8 mouse cellular contexts compared by ENCODE assay signal in genomic region chr5:118155565-118155947, GRCm38 (mm10). TPM values are rescaled to one million over a fixed set of nuclear protein-coding genes. Genes with fewer than 3 reads are reported as not detected.
DNase-seq lines count a peak whose midpoint lies in the region; ATAC-seq lines count a peak whose summit lies in the region.

No protein-coding gene starts in this region.

- H3K4me1 ChIP-seq in erythroblast, embryonic 14.5 days (ENCODE audit: control insufficient read depth) = peaks cover 32% of the 10 kb centered on the region
- peaks cover 4% of the 10 kb centered on the region; the same call in 1 of the 2 replicates for H3K4me1 ChIP-seq in neural tube, embryonic 11.5 days (ENCODE audit: control insufficient read depth, insufficient read depth, low read length)
- peaks cover 18% of the 10 kb centered on the region for H3K4me1 ChIP-seq in limb, embryonic 15.5 days
- H3K4me1 ChIP-seq in stomach, embryonic 15.5 days = peaks cover 16% of the 10 kb centered on the region; the same call in 1 of the 2 replicates

- no peaks in the 10 kb centered on the region for H3K9me3 ChIP-seq in erythroblast, embryonic 14.5 days (ENCODE audit: control insufficient read depth, low read length)
- H3K9me3 ChIP-seq in neural tube, embryonic 11.5 days (ENCODE audit: control insufficient read depth, low read length) = no peaks in the 10 kb centered on the region
- no peaks in the 10 kb centered on the region for H3K9me3 ChIP-seq in limb, embryonic 15.5 days
- no peaks in the 10 kb centered on the region for H3K9me3 ChIP-seq in stomach, embryonic 15.5 days

- H3K4me3 ChIP-seq in erythroblast, embryonic 14.5 days (replicated peaks) = peak overlapping the region; percentile 93
- peak overlapping the region; percentile 73 for H3K4me3 ChIP-seq in neural tube, embryonic 11.5 days (ENCODE audit: low read depth, low read length)
- H3K4me3 ChIP-seq in limb, embryonic 15.5 days = peak overlapping the region; percentile 95
- H3K4me3 ChIP-seq in stomach, embryonic 15.5 days (replicated peaks) = peak overlapping the region; percentile 98

- H3K27ac ChIP-seq in neural tube, embryonic 11.5 days (ENCODE audit: low read depth, low read length) = no peak overlapping the region
- no peak overlapping the region for H3K27ac ChIP-seq in limb, embryonic 15.5 days
- no peak overlapping the region for H3K27ac ChIP-seq in stomach, embryonic 15.5 days

- no peak for ATAC-seq in erythroblast, adult 5-6 weeks (replicated peaks; ENCODE audit: low FRiP score, poor library complexity, severe bottlenecking)
- no peak for ATAC-seq in neural tube, embryonic 11.5 days (ENCODE audit: insufficient read depth, low FRiP score, low TSS enrichment)
- no peak for ATAC-seq in limb, embryonic 15.5 days (ENCODE audit: insufficient number of reproducible peaks, low FRiP score, low TSS enrichment, low read depth)
- no peak for ATAC-seq in stomach, embryonic 15.5 days (ENCODE audit: insufficient read depth, low FRiP score, low read depth)

- peaks cover 21% of the 10 kb centered on the region for H3K36me3 ChIP-seq in erythroblast, embryonic 14.5 days (ENCODE audit: control insufficient read depth)
- H3K36me3 ChIP-seq in neural tube, embryonic 11.5 days (ENCODE audit: control insufficient read depth, insufficient read depth, low read length) = 0 out of 2 replicates have a peak, but pooled peaks cover 2% of the 10 kb centered on the region
- peaks cover 12% of the 10 kb centered on the region for H3K36me3 ChIP-seq in limb, embryonic 15.5 days
- no peaks in the 10 kb centered on the region for H3K36me3 ChIP-seq in stomach, embryonic 15.5 days

- no peak for DNase-seq in neural tube, embryonic 11.5 days (ENCODE audit: low spot score)
- no peak for DNase-seq in neural tube, embryonic 10.5 days (ENCODE audit: extremely low spot score, low spot score)
- no peak for DNase-seq in thymus, postnatal 25 days
- no peak for DNase-seq in layer of hippocampus, postnatal 10 days (ENCODE audit: low spot score in 2 of 2)

- peak overlapping the region; percentile 3; the same call in 1 of the 2 replicates for H3K9ac ChIP-seq in neural tube, embryonic 11.5 days (ENCODE audit: low read length)
- no peak overlapping the region for H3K9ac ChIP-seq in limb, embryonic 15.5 days
- H3K9ac ChIP-seq in stomach, embryonic 15.5 days = no peak overlapping the region

- H3K4me2 ChIP-seq in neural tube, embryonic 11.5 days (ENCODE audit: low read depth) = peak overlapping the region; percentile 76
- H3K4me2 ChIP-seq in limb, embryonic 15.5 days = peak overlapping the region; percentile 56
- peak overlapping the region; percentile 65 for H3K4me2 ChIP-seq in stomach, embryonic 15.5 days

- WGBS in neural tube, embryonic 11.5 days = 15% methylated on average over 8 of the region's 9 CpGs
- WGBS in limb, embryonic 15.5 days = 26% methylated on average over 9 of the region's 9 CpGs
- WGBS in stomach, embryonic 15.5 days = 19% methylated on average over 9 of the region's 9 CpGs

- H3K27me3 ChIP-seq in erythroblast, embryonic 14.5 days (ENCODE audit: control insufficient read depth) = peaks cover 3% of the 10 kb centered on the region
- H3K27me3 ChIP-seq in neural tube, embryonic 11.5 days (ENCODE audit: control insufficient read depth, insufficient read depth, low read length) = no peaks in the 10 kb centered on the region
- peaks cover 4% of the 10 kb centered on the region for H3K27me3 ChIP-seq in limb, embryonic 15.5 days
- peaks cover 3% of the 10 kb centered on the region; the same call in 1 of the 2 replicates for H3K27me3 ChIP-seq in stomach, embryonic 15.5 days (replicated peaks)

RNA-seq across cellular contexts. Expression of gene Fbxw8, which starts 0.3 kb away (rescaled TPM):
- 1.4 and 1.6 TPM in 2 replicates for polyA plus RNA-seq in erythroblast, embryonic 14.5 days (2012)
- 2.1 and 2.9 TPM in 2 replicates for total RNA-seq in erythroblast, adult 5-6 weeks (2015; ENCODE audit: low replicate concordance)
- 3.1 and 4.4 TPM in 2 replicates for total RNA-seq in erythroblast, adult 5-6 weeks (2017; ENCODE audit: low replicate concordance)
- 26.9 and 28.4 TPM in 2 replicates for polyA plus RNA-seq in neural tube, embryonic 11.5 days (2014; fragmentation: Nextera tagmentation; extraction: Ambion mirVana)
- polyA plus RNA-seq in limb, embryonic 15.5 days (2015; fragmentation: Nextera tagmentation; extraction: Ambion mirVana) = 20.7 and 26.3 TPM in 2 replicates
- polyA plus RNA-seq in stomach, embryonic 15.5 days (2015; fragmentation: Nextera tagmentation; extraction: Ambion mirVana) = 23.6 and 24.0 TPM in 2 replicates
- 10 to 100 TPM; 39.8 to 42.4 TPM for total RNA-seq in layer of hippocampus, postnatal 10 days (2021)

RNA-seq across cellular contexts. Expression of gene Hrk, which starts 8.9 kb away (rescaled TPM):
- polyA plus RNA-seq in erythroblast, embryonic 14.5 days (2012) = not detected in 2 replicates
- not detected in 2 replicates for total RNA-seq in erythroblast, adult 5-6 weeks (2015; ENCODE audit: low replicate concordance)
- total RNA-seq in erythroblast, adult 5-6 weeks (2017; ENCODE audit: low replicate concordance) = not detected in 2 replicates
- 1.0 and 1.1 TPM in 2 replicates for polyA plus RNA-seq in neural tube, embryonic 11.5 days (2014; fragmentation: Nextera tagmentation; extraction: Ambion mirVana)
- 0.04 and 0.10 TPM in 2 replicates for polyA plus RNA-seq in limb, embryonic 15.5 days (2015; fragmentation: Nextera tagmentation; extraction: Ambion mirVana)
- 0.48 and 0.68 TPM in 2 replicates for polyA plus RNA-seq in stomach, embryonic 15.5 days (2015; fragmentation: Nextera tagmentation; extraction: Ambion mirVana)
- 10 to 100 TPM; 45.3 to 48.5 TPM for total RNA-seq in layer of hippocampus, postnatal 10 days (2021)
